Mouse (Mus musculus): Measurements from ENCODE around the gene Ccdc116. TPM values are rescaled to one million over a fixed set of nuclear protein-coding genes. Genes with fewer than 3 reads are reported as not detected.
A peak's percentile ranks its signal among the peaks of the same experiment; 100 is the strongest.

The Ccdc116 gene
- total and polyA plus RNA-seq, 3 experiments: 4.4 to 9.7 (median 8.9) TPM

DNA sequence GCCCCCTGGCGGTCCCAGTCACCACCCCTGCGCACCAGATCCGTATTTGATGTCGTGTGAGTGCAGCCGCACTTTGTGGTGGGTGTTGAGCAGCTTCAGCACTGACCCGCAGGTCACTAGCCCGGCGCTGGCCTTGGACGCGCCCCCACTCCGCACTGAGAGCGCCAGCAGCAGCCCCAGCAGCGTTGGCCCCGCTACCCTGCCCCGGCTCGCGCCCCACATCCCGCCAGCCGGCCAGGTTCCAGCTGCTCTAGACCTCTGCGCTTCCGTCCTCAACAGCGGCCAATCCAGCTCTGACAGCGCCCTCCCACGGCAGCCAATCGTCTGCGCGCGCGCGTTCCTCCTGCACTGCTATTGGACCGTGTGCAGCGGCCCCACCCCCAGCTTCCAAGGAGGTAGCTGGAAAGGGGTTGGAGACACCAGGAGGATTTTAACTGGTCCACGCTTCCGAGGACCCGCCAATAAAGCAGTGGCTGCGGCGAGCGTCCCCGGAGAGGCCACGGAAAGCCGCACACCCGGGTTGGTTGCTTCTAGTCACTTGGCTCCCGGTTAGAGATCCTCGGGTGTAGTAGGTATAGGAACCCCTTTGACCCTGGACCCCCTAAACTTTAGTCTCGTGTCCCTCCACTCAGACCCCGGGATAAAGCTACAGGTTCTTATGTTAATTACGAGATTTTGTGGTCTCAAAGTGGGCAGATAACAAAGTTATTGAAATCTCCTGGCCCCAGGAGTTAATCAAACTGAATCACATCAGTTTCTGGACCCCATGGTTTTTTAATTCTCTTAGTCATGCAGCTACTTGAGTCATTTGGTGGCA lies 14.7 kb downstream of the Ccdc116 start, which contains the start of gene Sdf2l1 (continued):
- TF ChIP-seq E2F4 (IDR thresholded peaks at IDR 0.05; ENCODE audit: insufficient replicate concordance, low read depth, low read length) (peak; percentile 85; the same call in 1 of the 2 replicates), MYC (IDR thresholded peaks at IDR 0.05; ENCODE audit: low read depth, low read length) (peak; percentile 31; the same call in 1 of the 2 replicates), UBTF (IDR thresholded peaks at IDR 0.05; ENCODE audit: low read depth, low read length) (peak; percentile 38; the same call in 1 of the 2 replicates), TCF12 (IDR thresholded peaks at IDR 0.05; ENCODE audit: low read depth, low read length) (peak; percentile 86), MAFK (IDR thresholded peaks at IDR 0.05; ENCODE audit: insufficient replicate concordance, low read length) (no peak)

DNA sequence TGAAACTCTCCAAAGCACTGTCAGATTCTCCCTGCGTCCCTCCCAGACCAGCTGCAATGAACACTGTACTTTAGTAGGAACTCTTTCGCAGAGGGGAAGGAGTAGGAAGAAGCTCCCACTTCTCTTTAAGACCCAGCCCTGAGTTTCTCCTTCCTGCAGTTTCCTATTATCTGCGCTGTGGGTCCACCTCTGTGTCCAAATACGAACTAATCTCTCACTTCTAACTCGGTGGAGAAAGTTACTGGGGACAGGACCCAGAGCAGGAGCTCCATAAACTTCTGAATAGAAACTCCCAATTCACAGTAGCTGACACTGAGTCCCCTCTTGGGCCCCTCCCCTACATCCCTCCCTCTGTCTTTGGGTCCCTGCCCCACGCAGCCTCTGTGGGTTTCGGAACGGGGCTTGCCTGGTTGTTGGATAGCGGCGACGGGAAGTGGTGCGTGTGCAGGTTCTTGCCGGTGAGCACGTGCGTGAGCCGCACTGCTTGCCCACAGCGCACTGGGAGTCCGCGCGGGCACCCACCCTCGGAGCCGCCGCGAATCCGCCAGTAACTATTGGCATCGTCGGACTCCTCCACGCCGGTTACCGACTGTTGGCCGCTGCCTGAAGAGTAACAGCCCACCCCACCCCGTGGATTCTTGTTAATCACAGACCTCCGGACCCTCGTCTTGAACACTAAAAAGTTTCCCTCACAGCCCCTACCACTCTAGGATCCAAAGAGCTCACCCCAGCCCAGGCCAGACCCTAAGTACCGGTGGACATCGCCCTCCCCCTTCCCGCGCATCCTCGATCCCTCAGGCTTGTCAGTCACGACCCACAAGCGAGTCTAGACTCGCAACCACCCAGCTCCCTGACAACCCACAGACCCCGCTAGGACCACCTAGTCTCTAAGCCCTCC lies 15.6 kb downstream of the Ccdc116 start:
- Histone ChIP-seq H3K36me3 (replicated peaks in 1 of 2; ENCODE audit: control insufficient read depth in 1 of 2, insufficient read depth in 1 of 2, low read length in 1 of 2) (peaks cover 0 to 14% of the 10 kb centered on the region in 2 experiments), H3K4me1 (ENCODE audit: control insufficient read depth in 1 of 2, insufficient read depth in 2 of 2) (peaks cover 10 to 26% of the 10 kb centered on the region in 2 experiments), H3K27ac (ENCODE audit: insufficient read depth, low read depth) (no peak overlapping the region), H3K9me3 (replicated peaks; ENCODE audit: low read length) (no peaks in the 10 kb centered on the region), H3K4me3 (replicated peaks in 1 of 3; ENCODE audit: low read depth in 2 of 3, low read length in 2 of 3, poor library complexity in 1 of 3) (peak overlapping the region; percentile 75 to 92 (median 76)), H3K79me2 (replicated peaks; ENCODE audit: control insufficient read depth, extremely low read depth, insufficient read depth, poor library complexity, severe bottlenecking) (no peaks in the 10 kb centered on the region; the same call in 1 of the 2 replicates), H3K27me3 (replicated peaks) (no peaks in the 10 kb centered on the region), H3K9ac (ENCODE audit: insufficient read depth, low read depth) (peak overlapping the region; percentile 58), H3K4me2 (ENCODE audit: insufficient read depth, low read depth, poor library complexity, severe bottlenecking) (peak overlapping the region; percentile 83)
- dilution Hi-C loops (cut with MboI; ENCODE audit: extremely low pct_ligation_motif_present, extremely low pct_unique_long_range_greater_than_20kb, low sequenced_read_pairs): no loop called here
- in situ Hi-C loops (cut with MboI; ENCODE audit: low pct_ligation_motif_present, low pct_unique_long_range_greater_than_20kb, low sequenced_read_pairs): loop anchor here (5.0 kb wide), 2 partner anchors 71 to 151 kb away; partner anchors contain the start of gene Ube2l3
- TF ChIP-seq ZC3H11A (IDR thresholded peaks at IDR 0.05; ENCODE audit: low read depth, low read length): no peak
- no peak for TF ChIP-seq SMC3 (IDR thresholded peaks at IDR 0.05; ENCODE audit: low read depth, low read length)
- TF ChIP-seq MXI1 (IDR thresholded peaks at IDR 0.05; ENCODE audit: low read depth, low read length): no peak
- no peak for TF ChIP-seq CHD2 (IDR thresholded peaks at IDR 0.05; ENCODE audit: low read length)
- TF ChIP-seq SIN3A (IDR thresholded peaks at IDR 0.05; ENCODE audit: low read length): no peak
- TF ChIP-seq CTCF (conservative IDR thresholded peaks at IDR 0.05 in 1 of 2, IDR thresholded peaks at IDR 0.05 in 1 of 2; ENCODE audit: low read depth in 2 of 2, low read length in 2 of 2): 0 out of 4 replicates have a peak, but pooled peaks of 1 of the 2 experiments have one; percentile 12
- no peak for TF ChIP-seq TBP (conservative IDR thresholded peaks at IDR 0.05; ENCODE audit: low read depth, low read length)
- no peak for TF ChIP-seq USF2 (conservative IDR thresholded peaks at IDR 0.05; ENCODE audit: low read depth, low read length)
- TF ChIP-seq NRF1 (IDR thresholded peaks at IDR 0.05; ENCODE audit: low read depth, low read length): peak; percentile 40
- TF ChIP-seq UBTF (IDR thresholded peaks at IDR 0.05; ENCODE audit: low read depth, low read length): no peak
- no peak for TF ChIP-seq MAFK (IDR thresholded peaks at IDR 0.05; ENCODE audit: insufficient replicate concordance, low read length)
- TF ChIP-seq TCF12 (IDR thresholded peaks at IDR 0.05; ENCODE audit: low read depth, low read length): no peak
- TF ChIP-seq KAT2A (IDR thresholded peaks at IDR 0.05; ENCODE audit: insufficient replicate concordance, low read length): no peak
- TF ChIP-seq GABPA (IDR thresholded peaks at IDR 0.05; ENCODE audit: insufficient replicate concordance, low read depth, low read length): no peak
- peak; percentile 84; the same call in 1 of the 2 replicates for TF ChIP-seq MYC (IDR thresholded peaks at IDR 0.05; ENCODE audit: low read depth, low read length)
- no peak for TF ChIP-seq RCOR1 (conservative IDR thresholded peaks at IDR 0.05; ENCODE audit: low read depth, low read length)
- TF ChIP-seq NELFE (IDR thresholded peaks at IDR 0.05; ENCODE audit: low read depth, low read length): no peak
- no peak for TF ChIP-seq POLR2AphosphoS2 (IDR thresholded peaks at IDR 0.05; ENCODE audit: low read depth, low read length)
- TF ChIP-seq EP300 (IDR thresholded peaks at IDR 0.05; ENCODE audit: low read length): no peak
- no peak for TF ChIP-seq CHD1 (IDR thresholded peaks at IDR 0.05; ENCODE audit: low read depth, low read length)
- TF ChIP-seq MEF2A (IDR thresholded peaks at IDR 0.05; ENCODE audit: borderline replicate concordance, low read depth, low read length): no peak
- no peak for TF ChIP-seq JUND (conservative IDR thresholded peaks at IDR 0.05; ENCODE audit: low read depth, low read length)
- TF ChIP-seq BHLHE40 (IDR thresholded peaks at IDR 0.05; ENCODE audit: low read depth, low read length): peak; percentile 85
- peak; percentile 83 for TF ChIP-seq MAX (IDR thresholded peaks at IDR 0.05; ENCODE audit: low read length)
- TF ChIP-seq ZKSCAN1 (IDR thresholded peaks at IDR 0.05; ENCODE audit: borderline replicate concordance, low read depth, low read length): no peak
- no peak for TF ChIP-seq ZNF384 (IDR thresholded peaks at IDR 0.05; ENCODE audit: low read depth, low read length)
- no peak for TF ChIP-seq USF1 (IDR thresholded peaks at IDR 0.05; ENCODE audit: low read depth, low read length)
- no peak for TF ChIP-seq ETS1 (conservative IDR thresholded peaks at IDR 0.05; ENCODE audit: low read depth, low read length)
- DNase-seq (ENCODE audit: extremely low read depth): no peak
